Mouse (Mus musculus) lung, embryonic 15.5 days (tissue): ENCODE measurements at regions not wholly inside any gene's neighbourhood (a gene's known extent, or its start where the extent isn't known, plus 50 kb on each side); places are given as distances from the start of the nearest gene placed in this dataset.

ENCODE experiments used
- ATAC-seq: fragments of 200-750 bp; cut with Nextera tagmentation; 2 replicates; pipeline ENCODE4 v1.8.0; 2017; ENCODE audit warnings: moderate number of reproducible peaks, borderline replicate concordance; ENCODE audit not compliant: low FRiP score, low TSS enrichment; ENCODE audit errors: extremely low read depth
- H3K27ac ChIP-seq: fragments of 300-500 bp; sonication (generic); 2 replicates; pipeline ENCODE4 v1.5.1; 2015; ENCODE audit warnings: moderate library complexity, mild to moderate bottlenecking, inconsistent platforms
- H3K27me3 ChIP-seq: fragments of 300-500 bp; sonication (generic); 2 replicates; pipeline ENCODE4 v1.6.1; 2015; ENCODE audit warnings: inconsistent platforms
- H3K36me3 ChIP-seq: fragments of 300-500 bp; sonication (generic); 2 replicates; pipeline ENCODE4 v1.6.1; 2015; ENCODE audit warnings: inconsistent platforms
- H3K4me1 ChIP-seq: fragments of 300-500 bp; sonication (generic); 2 replicates; pipeline ENCODE4 v1.6.1; 2015; ENCODE audit warnings: inconsistent platforms
- H3K4me2 ChIP-seq: fragments of 300-500 bp; sonication (generic); 2 replicates; pipeline ENCODE4 v1.6.1; 2015; ENCODE audit warnings: inconsistent platforms, mild to moderate bottlenecking, moderate library complexity
- H3K4me3 ChIP-seq: fragments of 300-500 bp; sonication (generic); 2 replicates; pipeline ENCODE4 v1.5.1; 2015; ENCODE audit warnings: mild to moderate bottlenecking, inconsistent platforms
- H3K9ac ChIP-seq: fragments of 300-500 bp; sonication (generic); 2 replicates; pipeline ENCODE4 v1.6.1; 2015; ENCODE audit warnings: inconsistent platforms
- H3K9me3 ChIP-seq: fragments of 300-500 bp; sonication (generic); 2 replicates; pipeline ENCODE4 v1.6.1; 2016; ENCODE audit warnings: inconsistent platforms
- WGBS: fragments of 180-500 bp; shearing (Covaris S2); methylation state at CpG from one replicate; pipeline ENCODE4 v1.1.7; 2015; 5-methylcytosine and 5-hydroxymethylcytosine counted together

DNA sequence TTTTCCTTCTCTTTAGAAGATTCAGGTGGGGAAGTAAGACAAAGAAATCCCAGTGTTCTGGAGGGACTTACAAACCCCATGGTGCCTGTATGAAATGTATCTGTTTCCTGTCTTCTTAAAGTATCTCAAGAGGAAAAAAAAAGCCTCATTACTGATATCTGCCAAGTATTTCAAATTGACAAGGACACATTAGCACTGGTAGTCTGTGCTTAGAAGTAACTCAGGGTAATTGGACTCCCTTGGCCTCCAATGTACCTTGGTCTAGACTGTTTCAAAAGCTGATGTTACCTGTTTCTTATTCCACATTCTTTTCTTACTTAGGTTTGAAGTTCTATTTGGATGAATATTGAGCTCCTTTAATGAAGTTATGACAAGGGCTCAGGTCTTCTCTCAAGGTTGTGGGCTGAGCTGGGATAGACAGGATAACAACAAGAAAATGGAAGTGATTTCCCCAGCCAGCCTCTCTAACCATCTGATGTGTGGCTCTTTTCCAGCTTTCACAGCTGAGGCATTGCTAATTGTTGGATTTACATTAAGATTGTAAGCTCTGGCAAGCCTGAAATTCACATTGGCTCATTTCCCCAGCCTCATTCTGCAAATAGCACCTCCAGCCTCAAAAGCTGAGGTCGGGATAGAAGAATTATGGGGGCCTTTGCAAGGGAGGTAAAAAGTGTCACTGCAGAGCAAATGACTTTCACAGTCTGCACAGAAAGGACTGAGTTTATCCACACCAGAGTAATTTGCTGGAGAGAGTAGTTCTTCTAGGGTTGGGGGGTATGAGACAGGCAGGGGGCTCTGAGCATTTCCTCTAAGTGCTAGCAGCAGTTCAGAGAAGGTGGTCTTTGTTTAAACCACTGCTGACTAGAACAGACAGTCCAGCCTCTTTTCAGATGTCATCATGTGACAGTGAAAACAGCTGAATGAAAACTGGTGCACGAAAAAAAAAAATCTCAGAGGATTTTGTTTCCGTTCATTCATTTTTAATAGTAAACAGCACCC, 292.3 kb upstream of the Nbea start:
- H3K9ac ChIP-seq, result no peak overlapping the region
- H3K36me3 ChIP-seq, result no peaks in the 10 kb centered on the region
- 53% methylated on average over 3 of the region's 3 CpGs for WGBS
- no peak overlapping the region for H3K4me3 ChIP-seq
- no peak for ATAC-seq
- no peaks in the 10 kb centered on the region for H3K4me1 ChIP-seq
- no peaks in the 10 kb centered on the region for H3K27me3 ChIP-seq
- no peak overlapping the region for H3K4me2 ChIP-seq
- no peaks in the 10 kb centered on the region for H3K9me3 ChIP-seq
- H3K27ac ChIP-seq, result no peak overlapping the region

DNA sequence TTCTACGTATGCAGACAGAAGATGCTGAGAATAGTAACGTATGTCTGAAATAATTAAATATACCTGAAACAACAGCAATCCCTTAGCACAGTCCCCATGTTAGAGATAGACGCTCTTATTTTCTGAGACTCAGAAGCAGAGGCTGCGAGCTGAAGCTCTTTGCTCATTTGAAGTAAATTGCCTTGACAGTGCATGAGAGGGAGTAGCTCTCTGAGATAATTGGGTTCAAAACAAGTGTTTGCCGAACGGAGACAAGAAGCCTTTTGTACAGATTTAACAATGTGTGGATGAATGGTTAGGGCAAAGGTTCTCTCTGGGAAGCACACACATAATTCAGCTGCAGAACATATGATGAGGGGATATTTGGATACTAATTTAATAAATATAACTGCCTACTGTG, 289.1 kb upstream of the Nbea start:
- Histone ChIP-seq H3K4me2 (no peak overlapping the region), H3K4me3 (no peak overlapping the region), H3K9me3 (no peaks in the 10 kb centered on the region), H3K4me1 (no peaks in the 10 kb centered on the region), H3K36me3 (no peaks in the 10 kb centered on the region), H3K9ac (no peak overlapping the region), H3K27ac (no peak overlapping the region), H3K27me3 (no peaks in the 10 kb centered on the region)
- 65% methylated on average over 6 of the region's 6 CpGs for WGBS
- ATAC-seq, result no peak

DNA sequence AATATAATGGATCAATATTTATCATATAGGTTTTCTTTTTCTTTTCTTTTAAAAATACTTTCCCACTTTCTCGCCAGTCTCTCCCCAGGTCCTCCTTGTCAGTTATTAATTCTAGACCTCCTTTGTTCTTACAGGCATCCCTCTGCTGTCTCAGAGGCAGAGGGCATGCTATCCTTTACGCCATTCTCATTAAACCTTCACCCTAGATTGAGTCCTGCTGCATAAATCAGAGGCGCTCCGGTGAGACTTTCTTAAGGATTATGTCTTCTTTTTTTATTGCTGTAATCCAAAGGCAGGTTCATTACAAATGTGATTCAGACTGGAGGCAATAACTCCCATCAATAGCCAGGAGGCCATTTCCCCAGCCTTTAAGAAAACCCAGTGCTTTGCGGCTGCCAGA, 288.3 kb upstream of the Nbea start:
- no peak for ATAC-seq
- Histone ChIP-seq H3K9ac (no peak overlapping the region), H3K4me2 (no peak overlapping the region), H3K27me3 (no peaks in the 10 kb centered on the region), H3K9me3 (no peaks in the 10 kb centered on the region), H3K4me1 (no peaks in the 10 kb centered on the region), H3K36me3 (no peaks in the 10 kb centered on the region), H3K27ac (no peak overlapping the region), H3K4me3 (no peak overlapping the region)
- WGBS, result 83% methylated on average over 5 of the region's 5 CpGs

DNA sequence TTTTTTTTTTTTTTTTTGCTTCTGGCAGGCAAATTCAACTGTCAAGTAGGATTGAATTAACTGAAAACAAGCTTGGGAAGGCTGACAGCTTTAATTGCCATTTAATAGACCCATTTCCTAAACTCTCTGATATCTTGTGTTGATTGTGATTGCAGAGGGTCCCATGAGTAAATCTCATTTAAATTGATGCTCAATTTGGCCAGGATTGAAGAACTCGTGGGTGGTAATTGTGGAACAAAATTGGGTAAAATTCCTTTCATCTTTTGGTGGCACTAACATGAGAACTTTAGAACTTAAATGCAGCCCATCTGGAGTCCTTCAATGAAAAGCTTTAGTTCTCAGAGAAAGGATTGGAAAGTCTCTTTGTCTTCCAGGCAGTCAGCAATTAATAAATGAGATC, 287.7 kb upstream of the Nbea start:
- H3K4me3 ChIP-seq, result no peak overlapping the region
- WGBS, result 51% methylated on average over 1 of the region's 1 CpGs
- no peak overlapping the region for H3K27ac ChIP-seq
- ATAC-seq, result no peak
- no peaks in the 10 kb centered on the region for H3K4me1 ChIP-seq
- H3K4me2 ChIP-seq, result no peak overlapping the region
- no peaks in the 10 kb centered on the region for H3K27me3 ChIP-seq
- H3K36me3 ChIP-seq, result no peaks in the 10 kb centered on the region
- no peak overlapping the region for H3K9ac ChIP-seq
- H3K9me3 ChIP-seq, result no peaks in the 10 kb centered on the region

DNA sequence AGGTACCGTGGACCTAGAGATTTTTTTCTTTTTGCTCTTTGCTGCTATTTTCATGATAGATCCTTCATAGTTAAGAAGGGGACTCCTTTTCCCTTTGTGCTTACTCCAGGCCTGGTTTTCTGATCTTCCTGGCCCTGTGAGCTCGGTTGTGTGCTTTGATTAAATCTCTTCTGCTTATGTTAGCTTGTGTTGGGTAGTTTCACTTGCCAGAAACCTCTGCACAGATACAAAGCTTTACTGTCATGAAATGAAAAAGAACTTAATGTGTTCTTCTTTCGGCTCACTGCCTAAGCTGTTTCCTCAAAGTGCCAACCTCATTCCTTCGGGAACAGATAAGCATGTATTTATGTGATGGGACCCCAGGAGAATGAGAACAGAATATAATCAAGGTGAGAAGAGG, 274.1 kb upstream of the Nbea start:
- H3K4me3 ChIP-seq, result no peak overlapping the region
- H3K27me3 ChIP-seq, result no peaks in the 10 kb centered on the region
- WGBS, result 43% methylated on average over 4 of the region's 4 CpGs
- no peaks in the 10 kb centered on the region for H3K9me3 ChIP-seq
- no peak for ATAC-seq
- H3K36me3 ChIP-seq, result no peaks in the 10 kb centered on the region
- no peaks in the 10 kb centered on the region for H3K4me1 ChIP-seq
- H3K27ac ChIP-seq, result no peak overlapping the region
- H3K9ac ChIP-seq, result no peak overlapping the region
- no peak overlapping the region for H3K4me2 ChIP-seq

DNA sequence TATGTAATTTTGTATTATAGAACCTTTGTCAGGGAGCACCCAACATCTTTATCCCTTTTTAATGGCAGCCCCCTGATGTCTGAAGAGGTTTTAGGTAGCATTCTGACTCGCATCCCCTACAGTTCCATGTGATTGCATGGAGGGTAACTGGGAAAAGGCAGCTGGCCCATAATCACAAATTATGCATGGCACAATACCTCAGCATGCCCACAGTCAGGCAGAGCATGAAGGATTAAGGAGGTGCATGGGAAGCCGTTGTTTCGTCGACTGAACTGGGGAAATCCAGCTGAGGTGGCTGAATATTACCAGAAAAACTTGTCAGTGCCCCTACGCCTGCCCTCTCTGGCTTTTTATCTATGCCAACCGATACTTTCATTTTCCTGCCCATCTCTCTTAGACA, 272.8 kb upstream of the Nbea start:
- Histone ChIP-seq H3K4me3 (no peak overlapping the region), H3K27ac (no peak overlapping the region), H3K4me1 (no peaks in the 10 kb centered on the region), H3K4me2 (no peak overlapping the region), H3K27me3 (no peaks in the 10 kb centered on the region), H3K9me3 (no peaks in the 10 kb centered on the region), H3K36me3 (no peaks in the 10 kb centered on the region), H3K9ac (no peak overlapping the region)
- ATAC-seq, result no peak
- WGBS, result 76% methylated on average over 6 of the region's 6 CpGs

DNA sequence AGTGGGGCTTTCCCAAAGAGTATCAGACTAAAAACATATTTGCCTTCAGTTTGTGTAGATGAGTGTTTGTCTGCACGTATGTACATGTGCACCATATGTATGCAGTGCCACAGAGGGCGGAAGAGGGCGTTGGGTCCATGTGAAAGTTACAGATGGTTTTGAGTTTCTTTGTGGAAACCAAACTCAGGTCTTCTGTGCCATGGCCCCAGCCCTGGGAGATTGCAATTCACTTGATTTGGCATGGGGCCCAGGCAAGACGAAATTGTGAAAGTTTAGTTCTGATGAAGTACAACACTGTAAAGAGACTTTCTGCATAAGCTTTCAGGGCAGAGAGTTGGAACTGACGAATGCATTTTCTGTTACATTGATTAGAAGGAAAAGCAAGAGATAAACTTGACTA, 255.4 kb upstream of the Nbea start:
- no peak overlapping the region for H3K9ac ChIP-seq
- H3K9me3 ChIP-seq, result no peaks in the 10 kb centered on the region
- H3K36me3 ChIP-seq, result no peaks in the 10 kb centered on the region
- no peak overlapping the region for H3K4me2 ChIP-seq
- WGBS, result 64% methylated on average over 5 of the region's 5 CpGs
- peak; percentile 65 for ATAC-seq
- H3K27ac ChIP-seq, result peak overlapping the region; percentile 25; the same call in 1 of the 2 replicates
- H3K4me3 ChIP-seq, result no peak overlapping the region
- H3K4me1 ChIP-seq, result 0 out of 2 replicates have a peak, but pooled peaks cover 5% of the 10 kb centered on the region
- no peaks in the 10 kb centered on the region for H3K27me3 ChIP-seq

DNA sequence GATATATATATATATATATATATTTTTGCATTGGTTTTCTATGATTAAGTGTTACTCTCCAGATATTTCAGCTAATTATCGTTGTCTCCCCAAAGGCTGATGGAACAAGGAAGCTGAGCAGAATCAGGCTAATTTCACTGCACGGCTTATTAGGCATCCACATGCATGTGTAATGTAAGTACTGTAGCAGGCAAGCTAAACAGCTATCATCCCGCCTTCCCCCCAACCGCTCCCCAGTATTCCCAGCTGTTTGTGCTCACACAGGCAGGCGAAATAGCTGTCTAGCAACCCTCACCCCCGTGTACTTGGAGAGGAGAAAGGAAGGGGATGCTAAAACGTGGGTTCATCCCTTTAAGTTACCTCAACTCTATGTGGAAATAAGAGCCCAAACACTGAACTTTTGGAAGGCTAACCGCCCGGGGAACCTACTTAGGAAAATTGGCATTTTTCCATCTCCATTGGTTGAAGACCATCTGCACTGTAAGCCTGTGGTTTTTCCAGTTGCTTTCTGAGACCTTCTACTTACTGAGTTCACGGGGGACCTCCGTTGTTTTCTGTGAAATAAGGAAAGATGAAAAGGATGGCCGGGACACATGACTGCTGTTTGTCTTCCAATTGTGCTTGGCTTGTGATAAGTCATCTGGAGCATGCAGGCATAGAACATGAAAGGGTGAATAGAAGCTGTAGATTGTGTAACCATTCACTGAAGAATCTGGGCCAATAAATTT, 254.7 kb upstream of the Nbea start:
- H3K27me3 ChIP-seq, result no peaks in the 10 kb centered on the region
- no peak overlapping the region for H3K4me3 ChIP-seq
- peaks cover 9% of the 10 kb centered on the region; the same call in 1 of the 2 replicates for H3K4me1 ChIP-seq
- no peak overlapping the region for H3K4me2 ChIP-seq
- peak; percentile 72; the same call in 1 of the 2 replicates for ATAC-seq
- WGBS, result 47% methylated on average over 12 of the region's 12 CpGs
- peak overlapping the region; percentile 25; the same call in 1 of the 2 replicates for H3K27ac ChIP-seq
- H3K9me3 ChIP-seq, result no peaks in the 10 kb centered on the region
- H3K36me3 ChIP-seq, result no peaks in the 10 kb centered on the region
- H3K9ac ChIP-seq, result no peak overlapping the region

DNA sequence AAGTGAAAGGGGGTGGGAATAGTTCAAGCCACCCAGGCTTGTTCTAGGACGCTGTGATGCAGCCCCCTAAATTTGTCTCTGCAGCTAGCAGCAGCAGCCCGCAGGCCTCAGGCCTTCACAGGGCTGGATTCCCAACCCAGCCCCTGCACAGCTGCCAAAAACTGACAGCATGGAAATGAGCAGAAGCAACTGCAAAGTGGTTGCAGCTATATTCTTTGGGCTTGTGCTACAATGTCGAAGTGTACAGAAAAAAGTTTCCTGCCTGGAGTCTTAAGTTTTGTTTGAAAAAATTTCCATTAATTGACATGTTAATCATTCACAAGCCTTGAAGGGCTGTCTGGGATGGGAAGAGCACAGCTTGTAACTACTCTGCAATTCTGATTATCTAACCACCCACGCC, 253.6 kb upstream of the Nbea start:
- Histone ChIP-seq H3K9me3 (no peaks in the 10 kb centered on the region), H3K4me2 (no peak overlapping the region), H3K4me1 (peaks cover 9% of the 10 kb centered on the region; the same call in 1 of the 2 replicates), H3K9ac (no peak overlapping the region), H3K4me3 (no peak overlapping the region), H3K27ac (no peak overlapping the region), H3K36me3 (no peaks in the 10 kb centered on the region), H3K27me3 (no peaks in the 10 kb centered on the region)
- WGBS, result 32% methylated on average over 4 of the region's 4 CpGs
- ATAC-seq, result peak; percentile 60; the same call in 1 of the 2 replicates

DNA sequence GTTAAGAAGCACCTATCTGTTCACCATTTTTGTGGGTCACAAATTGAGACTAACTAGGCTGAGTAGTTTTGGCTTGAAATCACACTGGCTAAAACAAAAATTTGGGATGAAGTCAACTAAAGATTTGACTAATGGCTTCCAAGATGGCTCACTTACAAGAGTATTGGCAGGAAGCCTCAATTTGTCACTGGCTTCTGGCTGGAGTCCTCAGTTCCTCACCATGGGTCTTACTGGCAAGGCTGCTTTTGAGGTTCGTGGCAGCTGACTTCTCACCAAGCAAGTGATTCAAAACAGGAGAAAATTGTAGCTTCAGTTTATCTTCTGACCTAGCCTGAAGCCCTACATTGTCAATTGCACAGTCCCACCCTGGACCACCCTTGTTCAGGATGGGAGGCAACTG, 250.0 kb upstream of the Nbea start:
- Histone ChIP-seq H3K4me2 (no peak overlapping the region), H3K9me3 (no peaks in the 10 kb centered on the region), H3K36me3 (no peaks in the 10 kb centered on the region), H3K4me3 (no peak overlapping the region), H3K27me3 (no peaks in the 10 kb centered on the region), H3K4me1 (peaks cover 9% of the 10 kb centered on the region; the same call in 1 of the 2 replicates), H3K27ac (no peak overlapping the region), H3K9ac (no peak overlapping the region)
- WGBS, result 37% methylated on average over 1 of the region's 1 CpGs
- ATAC-seq, result peak; percentile 42; the same call in 1 of the 2 replicates

DNA sequence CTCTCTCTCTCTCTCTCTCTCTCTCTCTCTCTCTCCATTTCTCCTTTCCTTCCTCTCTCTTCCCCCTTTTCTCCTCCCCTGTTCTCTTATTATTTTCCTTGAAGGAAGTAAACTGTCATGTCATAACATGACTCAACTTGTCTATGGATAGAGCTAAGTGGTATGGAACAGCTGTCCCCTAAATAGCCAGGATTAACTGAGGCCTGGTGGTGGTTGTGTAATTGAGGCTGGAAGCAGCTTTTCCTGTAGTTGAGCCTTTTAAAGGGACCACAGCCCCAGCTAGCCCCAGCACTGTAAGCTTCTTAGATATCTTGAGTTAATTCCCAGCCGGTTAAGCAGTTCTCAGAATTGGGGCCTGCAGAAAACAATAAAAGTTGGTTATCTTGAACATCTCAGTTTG, 243.7 kb upstream of the Nbea start:
- 78% methylated on average over 1 of the region's 1 CpGs for WGBS
- Histone ChIP-seq H3K9ac (no peak overlapping the region), H3K9me3 (no peaks in the 10 kb centered on the region), H3K36me3 (no peaks in the 10 kb centered on the region), H3K4me2 (no peak overlapping the region), H3K27me3 (no peaks in the 10 kb centered on the region), H3K4me1 (no peaks in the 10 kb centered on the region), H3K4me3 (no peak overlapping the region), H3K27ac (no peak overlapping the region)
- 0 out of 2 replicates have a peak, but pooled peaks have one; percentile 52 for ATAC-seq
